Mouse (Mus musculus): ENCODE data around the gene Alms1. TPM values are rescaled to one million over a fixed set of nuclear protein-coding genes. Genes with fewer than 3 reads are reported as not detected.
"Not testable (repeated sequence)": the region's sequence is repeated elsewhere in the genome, so short reads cannot be mapped to it uniquely, and the experiment has no call there.

Gene Alms1
- total RNA-seq, 2 experiments from 2014 or later = 18.4 to 21.7 TPM

GRCm38 (mm10) chr6:85709607-85710006 lies 122.3 kb downstream of the Alms1 start:
- not testable (repeated sequence) for ATAC-seq (replicated peaks; ENCODE audit: poor library complexity, severe bottlenecking)

GRCm38 (mm10) chr6:85713105-85713504 lies 125.8 kb downstream of the Alms1 start, which contains the start of gene Nat8f7:
TSS of gene Nat8f7 (minus strand) at chr6:85713205.
- not testable (repeated sequence) for ATAC-seq (replicated peaks; ENCODE audit: poor library complexity, severe bottlenecking)

Other genes starting within 250 kb of the Alms1 start
- 5.4 TPM in 2 replicates for gene Rab11fip5, start 212.9 kb upstream of the Alms1 start, total RNA-seq (2014; fragmentation: Nextera tagmentation)
- 3.2 and 3.6 TPM in 2 replicates for gene Rab11fip5, start 212.9 kb upstream of the Alms1 start, total RNA-seq (2017)
- not detected in 2 replicates for gene Noto, start 163.6 kb upstream of the Alms1 start, total RNA-seq (2014; fragmentation: Nextera tagmentation)
- gene Noto, start 163.6 kb upstream of the Alms1 start, total RNA-seq (2017) = not detected in 2 replicates
- gene Smyd5, start 155.5 kb upstream of the Alms1 start, total RNA-seq (2014; fragmentation: Nextera tagmentation) = 54.1 and 64.2 TPM in 2 replicates
- gene Smyd5, start 155.5 kb upstream of the Alms1 start, total RNA-seq (2017) = 50.5 and 56.3 TPM in 2 replicates
- 218 and 263 TPM in 2 replicates for gene Cct7, start 136.0 kb upstream of the Alms1 start, total RNA-seq (2014; fragmentation: Nextera tagmentation)
- gene Cct7, start 136.0 kb upstream of the Alms1 start, total RNA-seq (2017) = 327 and 340 TPM in 2 replicates
- gene Pradc1, start 135.6 kb upstream of the Alms1 start, total RNA-seq (2014; fragmentation: Nextera tagmentation) = 26.8 and 31.7 TPM in 2 replicates
- 10.2 and 16.8 TPM in 2 replicates for gene Pradc1, start 135.6 kb upstream of the Alms1 start, total RNA-seq (2017)
- not detected in 2 replicates for gene Fbxo41, start 84.5 kb upstream of the Alms1 start, total RNA-seq (2014; fragmentation: Nextera tagmentation)
- gene Fbxo41, start 84.5 kb upstream of the Alms1 start, total RNA-seq (2017) = not detected in 2 replicates
- gene Egr4, start 73.9 kb upstream of the Alms1 start, total RNA-seq (2014; fragmentation: Nextera tagmentation) = not detected in 2 replicates
- gene Egr4, start 73.9 kb upstream of the Alms1 start, total RNA-seq (2017) = not detected in 2 replicates
- not detected in 2 replicates for gene Nat8f7, start 125.7 kb downstream of the Alms1 start, total RNA-seq (2014; fragmentation: Nextera tagmentation)
- not detected in 2 replicates for gene Nat8f7, start 125.7 kb downstream of the Alms1 start, total RNA-seq (2017)
- not detected in 2 replicates for gene Nat8f3, start 178.2 kb downstream of the Alms1 start, total RNA-seq (2014; fragmentation: Nextera tagmentation)
- gene Nat8f3, start 178.2 kb downstream of the Alms1 start, total RNA-seq (2017) = not detected in 2 replicates
- not detected in 2 replicates for gene Nat8f6, start 233.4 kb downstream of the Alms1 start, total RNA-seq (2014; fragmentation: Nextera tagmentation)
- gene Nat8f6, start 233.4 kb downstream of the Alms1 start, total RNA-seq (2017) = not detected in 2 replicates
- not detected in 2 replicates for gene Nat8f5, start 233.4 kb downstream of the Alms1 start, total RNA-seq (2014; fragmentation: Nextera tagmentation)
- not detected in 2 replicates for gene Nat8f5, start 233.4 kb downstream of the Alms1 start, total RNA-seq (2017)
- gene Nat8, start 244.6 kb downstream of the Alms1 start, total RNA-seq (2014; fragmentation: Nextera tagmentation) = not detected in 2 replicates
- gene Nat8, start 244.6 kb downstream of the Alms1 start, total RNA-seq (2017) = not detected in 2 replicates